Mouse (Mus musculus): ENCODE measurements around the gene Cpa5. TPM values are rescaled to one million over a fixed set of nuclear protein-coding genes. Genes with fewer than 3 reads are reported as not detected.

Cpa5 gene
- polyA plus RNA-seq, 1 experiment, result not detected

DNA sequence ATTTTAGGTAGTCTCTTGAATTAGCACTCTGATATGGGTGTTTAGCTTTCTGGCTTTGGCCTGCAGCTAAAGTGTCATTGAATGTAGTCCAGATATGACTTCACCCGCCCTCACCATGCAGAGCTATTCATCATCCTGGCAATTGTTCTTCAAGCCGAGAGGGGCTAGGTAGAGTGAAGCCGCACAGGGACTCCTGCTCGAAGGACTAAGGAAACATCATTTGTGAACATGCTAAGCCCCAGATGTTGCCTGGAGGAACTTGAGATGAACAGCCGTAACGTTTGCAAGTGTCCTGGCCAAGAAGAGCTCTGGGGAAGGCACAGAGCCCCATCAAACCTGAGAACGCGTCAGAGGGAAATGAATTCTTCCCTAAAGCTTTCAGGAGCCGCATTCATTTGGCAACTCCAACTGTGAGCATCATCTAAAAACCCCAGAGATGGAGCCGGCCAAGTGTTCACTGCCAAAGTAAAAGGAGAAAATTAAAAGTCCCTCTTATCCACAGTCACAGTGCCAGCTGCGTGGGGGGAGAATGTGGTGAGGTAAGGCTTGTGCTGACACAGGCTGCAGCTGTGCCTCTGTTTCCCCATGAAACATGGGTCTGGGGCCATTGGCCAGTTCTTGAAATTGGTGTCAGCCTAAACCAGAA lies 39.0 kb downstream of the Cpa5 start:
- Histone ChIP-seq H3K4me1 (ENCODE audit: control insufficient read depth, insufficient read depth, insufficient read length, low read length) (peaks cover 11% of the 10 kb centered on the region; the same call in 1 of the 2 replicates), H3K4me3 (ENCODE audit: insufficient read depth, low read depth, low read length) (no peak overlapping the region), H3K27ac (replicated peaks; ENCODE audit: low read depth, low read length) (no peak overlapping the region)

DNA sequence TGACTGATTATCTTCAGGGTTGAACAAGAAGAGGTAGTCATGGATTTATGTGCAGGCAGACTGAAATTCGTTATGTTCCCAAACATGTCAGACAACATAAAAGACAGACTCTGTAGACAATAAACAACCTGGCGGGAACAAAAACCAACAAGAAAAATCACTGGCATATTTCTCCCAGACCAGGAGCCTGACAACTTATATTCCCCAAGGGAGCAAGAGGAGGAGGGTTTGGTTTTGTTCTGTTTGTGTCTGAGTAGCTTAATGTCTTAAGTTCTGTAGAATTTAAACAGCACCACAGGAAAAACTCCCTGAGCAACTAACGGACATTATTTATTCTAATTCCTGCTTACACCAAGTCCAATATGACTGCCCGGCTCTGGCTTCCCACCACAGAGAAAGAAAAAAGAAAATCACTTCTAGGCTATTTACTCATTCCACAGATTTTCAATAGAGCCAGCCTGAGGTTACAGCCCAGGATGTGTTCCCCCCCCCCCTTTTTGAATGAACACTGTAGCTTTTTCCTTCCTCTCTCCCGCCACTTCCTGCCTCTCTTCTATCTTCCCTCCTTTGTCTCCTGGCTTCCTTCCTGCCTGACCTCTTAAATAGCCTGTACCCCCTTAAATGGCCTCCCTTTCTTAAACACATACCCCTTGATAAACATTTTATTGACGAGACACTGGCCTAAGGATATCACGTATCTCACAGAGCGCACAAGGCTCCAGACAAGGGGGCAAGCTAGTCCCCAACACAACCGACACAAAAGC lies 41.8 kb downstream of the Cpa5 start:
- H3K27ac ChIP-seq (replicated peaks; ENCODE audit: low read depth, low read length), result peak overlapping the region; percentile 58
- H3K4me1 ChIP-seq (ENCODE audit: control insufficient read depth, insufficient read depth, insufficient read length, low read length), result peaks cover 9% of the 10 kb centered on the region; the same call in 1 of the 2 replicates
- no peak overlapping the region for H3K4me3 ChIP-seq (ENCODE audit: insufficient read depth, low read depth, low read length)

DNA sequence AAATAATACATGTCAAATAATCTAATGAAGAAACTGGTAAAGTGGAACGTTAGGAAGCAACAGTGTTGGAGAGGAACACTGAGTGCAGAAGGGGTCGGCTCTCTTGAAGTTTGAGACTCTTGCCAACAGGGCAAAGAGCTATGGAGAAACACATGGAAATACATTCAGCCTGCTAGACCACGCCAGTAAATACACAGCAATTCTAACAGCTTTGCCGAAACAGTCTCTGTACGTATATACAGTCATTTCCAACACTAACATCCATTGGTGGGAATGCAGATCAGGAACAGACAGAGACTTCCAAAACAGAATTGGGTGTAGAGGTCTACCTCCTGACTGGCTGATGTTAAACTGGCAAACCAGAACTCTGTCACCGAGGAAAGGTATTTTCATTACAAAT lies 42.7 kb downstream of the Cpa5 start:
- Histone ChIP-seq H3K4me3 (ENCODE audit: insufficient read depth, low read depth, low read length) (no peak overlapping the region), H3K27ac (replicated peaks; ENCODE audit: low read depth, low read length) (no peak overlapping the region), H3K4me1 (ENCODE audit: control insufficient read depth, insufficient read depth, insufficient read length, low read length) (peaks cover 9% of the 10 kb centered on the region; the same call in 1 of the 2 replicates)

DNA sequence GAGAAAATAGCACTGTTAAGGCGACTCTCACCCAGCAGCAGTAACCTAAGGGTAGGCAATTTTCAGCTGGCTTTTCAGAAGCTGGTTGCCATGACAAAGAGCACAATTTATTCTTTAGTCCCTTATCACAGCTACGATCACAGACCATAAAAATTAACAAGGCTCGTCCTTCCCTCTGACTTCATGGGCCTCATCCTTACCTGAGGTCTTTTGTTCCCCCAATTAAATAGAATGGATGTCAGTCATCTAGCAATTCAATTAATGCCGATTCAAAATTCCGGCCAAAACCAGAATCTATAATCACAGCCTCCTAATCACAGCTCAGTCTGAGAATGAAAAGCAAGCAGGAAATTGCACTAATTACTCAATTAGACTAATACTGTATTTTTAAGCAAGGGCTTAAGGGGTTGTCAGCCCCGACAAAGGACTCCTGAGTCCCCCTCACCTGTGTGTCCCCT lies 43.6 kb downstream of the Cpa5 start:
- Histone ChIP-seq H3K27ac (replicated peaks; ENCODE audit: low read depth, low read length) (no peak overlapping the region), H3K4me3 (ENCODE audit: insufficient read depth, low read depth, low read length) (no peak overlapping the region), H3K4me1 (ENCODE audit: control insufficient read depth, insufficient read depth, insufficient read length, low read length) (peaks cover 8% of the 10 kb centered on the region; the same call in 1 of the 2 replicates)

DNA sequence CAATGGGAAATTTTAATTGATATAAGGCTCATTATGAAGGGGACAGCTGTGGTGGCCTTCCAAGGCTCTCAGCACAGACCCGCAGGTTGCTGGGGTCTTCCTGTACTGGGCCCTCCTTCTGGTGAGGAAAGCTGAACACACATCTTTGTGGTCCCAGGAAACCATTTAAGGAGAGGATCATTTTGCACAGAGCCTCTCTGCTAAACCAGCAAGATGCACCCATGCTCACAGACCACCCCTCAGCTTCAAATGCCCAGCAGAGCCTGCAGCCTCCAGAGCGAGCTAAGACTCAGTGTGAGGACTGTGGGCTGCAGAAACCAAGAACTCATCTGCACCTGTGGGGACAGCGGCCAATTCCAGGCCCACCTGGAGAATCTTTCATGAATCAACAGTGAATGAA lies 44.1 kb downstream of the Cpa5 start:
- H3K27ac ChIP-seq (replicated peaks; ENCODE audit: low read depth, low read length), result no peak overlapping the region
- peaks cover 5% of the 10 kb centered on the region; the same call in 1 of the 2 replicates for H3K4me1 ChIP-seq (ENCODE audit: control insufficient read depth, insufficient read depth, insufficient read length, low read length)

DNA sequence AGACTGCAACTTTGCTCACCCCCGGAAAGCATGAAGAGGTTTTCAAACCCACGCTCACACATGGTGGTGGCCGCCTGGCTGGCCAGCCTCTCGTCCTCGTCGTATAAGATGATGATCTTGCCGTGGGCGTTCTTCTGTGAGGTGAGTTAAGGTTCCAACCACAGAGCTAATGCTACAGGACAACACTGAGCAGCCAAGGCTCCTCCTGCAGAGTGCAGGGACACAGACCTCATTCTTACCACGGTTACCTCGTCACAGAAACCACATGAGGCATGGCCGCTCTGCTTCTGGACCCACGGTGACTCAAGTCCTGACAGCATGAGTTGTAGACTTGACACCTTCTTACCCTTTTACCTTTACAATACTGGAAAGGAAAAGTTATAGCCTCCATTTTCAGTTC lies 46.5 kb downstream of the Cpa5 start:
- H3K4me1 ChIP-seq (ENCODE audit: control insufficient read depth, insufficient read depth, insufficient read length, low read length), result peaks cover 5% of the 10 kb centered on the region; the same call in 1 of the 2 replicates
- H3K27ac ChIP-seq (replicated peaks; ENCODE audit: low read depth, low read length), result no peak overlapping the region
- no peak overlapping the region for H3K4me3 ChIP-seq (ENCODE audit: insufficient read depth, low read depth, low read length)

More for the DNA sequence above, 44.1 kb downstream of the Cpa5 start:
- H3K4me3 ChIP-seq (ENCODE audit: insufficient read depth, low read depth, low read length), result no peak overlapping the region

GRCm38 (mm10) chr6:30658619-30659018 lies 47.8 kb downstream of the Cpa5 start:
- no peak overlapping the region for H3K27ac ChIP-seq (replicated peaks; ENCODE audit: low read depth, low read length)
- no peaks in the 10 kb centered on the region for H3K4me1 ChIP-seq (ENCODE audit: control insufficient read depth, insufficient read depth, insufficient read length, low read length)

GRCm38 (mm10) chr6:30664776-30665175 lies 54.0 kb downstream of the Cpa5 start:
- Histone ChIP-seq H3K4me3 (ENCODE audit: insufficient read depth, low read depth, low read length) (no peak overlapping the region), H3K4me1 (ENCODE audit: control insufficient read depth, insufficient read depth, insufficient read length, low read length) (no peaks in the 10 kb centered on the region), H3K27ac (replicated peaks; ENCODE audit: low read depth, low read length) (no peak overlapping the region)

More at GRCm38 (mm10) chr6:30658619-30659018, 47.8 kb downstream of the Cpa5 start:
- no peak overlapping the region for H3K4me3 ChIP-seq (ENCODE audit: insufficient read depth, low read depth, low read length)

GRCm38 (mm10) chr6:30665296-30665695 lies 54.5 kb downstream of the Cpa5 start:
- Histone ChIP-seq H3K27ac (replicated peaks; ENCODE audit: low read depth, low read length) (no peak overlapping the region), H3K4me1 (ENCODE audit: control insufficient read depth, insufficient read depth, insufficient read length, low read length) (no peaks in the 10 kb centered on the region), H3K4me3 (ENCODE audit: insufficient read depth, low read depth, low read length) (no peak overlapping the region)

DNA sequence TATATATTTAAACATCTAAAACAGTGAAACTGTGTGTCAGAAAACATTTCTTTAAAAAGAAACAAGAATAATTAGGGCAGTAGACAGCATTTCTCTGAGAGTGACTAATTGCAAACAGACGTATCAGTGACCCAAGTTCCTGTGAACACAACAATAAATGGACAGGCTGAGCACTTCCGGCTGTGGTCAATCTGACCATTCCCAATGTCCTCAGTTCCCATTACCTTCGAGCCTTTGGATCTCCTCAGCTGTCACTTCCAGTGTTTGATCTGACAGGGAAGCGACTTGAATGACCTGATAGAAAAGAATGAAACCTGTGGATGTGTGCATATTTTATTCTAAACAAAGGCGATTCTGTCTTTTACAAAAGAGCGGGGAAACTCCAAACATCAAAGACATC lies 55.2 kb downstream of the Cpa5 start:
- H3K27ac ChIP-seq (replicated peaks; ENCODE audit: low read depth, low read length), result no peak overlapping the region
- no peaks in the 10 kb centered on the region for H3K4me1 ChIP-seq (ENCODE audit: control insufficient read depth, insufficient read depth, insufficient read length, low read length)
- H3K4me3 ChIP-seq (ENCODE audit: insufficient read depth, low read depth, low read length), result no peak overlapping the region

- H3K27ac ChIP-seq (replicated peaks; ENCODE audit: low read depth, low read length), result no peak overlapping the region
- no peak overlapping the region for H3K4me3 ChIP-seq (ENCODE audit: insufficient read depth, low read depth, low read length)
- H3K4me1 ChIP-seq (ENCODE audit: control insufficient read depth, insufficient read depth, insufficient read length, low read length), result no peaks in the 10 kb centered on the region
These were observed 56.8 kb downstream of the Cpa5 start for GRCm38 (mm10) chr6:30667585-30667984.

- H3K4me1 ChIP-seq (ENCODE audit: control insufficient read depth, insufficient read depth, insufficient read length, low read length), result peaks cover 4% of the 10 kb centered on the region
- H3K4me3 ChIP-seq (ENCODE audit: insufficient read depth, low read depth, low read length), result no peak overlapping the region
- H3K27ac ChIP-seq (replicated peaks; ENCODE audit: low read depth, low read length), result no peak overlapping the region
These were observed 60.9 kb downstream of the Cpa5 start for GRCm38 (mm10) chr6:30671696-30672095.

DNA sequence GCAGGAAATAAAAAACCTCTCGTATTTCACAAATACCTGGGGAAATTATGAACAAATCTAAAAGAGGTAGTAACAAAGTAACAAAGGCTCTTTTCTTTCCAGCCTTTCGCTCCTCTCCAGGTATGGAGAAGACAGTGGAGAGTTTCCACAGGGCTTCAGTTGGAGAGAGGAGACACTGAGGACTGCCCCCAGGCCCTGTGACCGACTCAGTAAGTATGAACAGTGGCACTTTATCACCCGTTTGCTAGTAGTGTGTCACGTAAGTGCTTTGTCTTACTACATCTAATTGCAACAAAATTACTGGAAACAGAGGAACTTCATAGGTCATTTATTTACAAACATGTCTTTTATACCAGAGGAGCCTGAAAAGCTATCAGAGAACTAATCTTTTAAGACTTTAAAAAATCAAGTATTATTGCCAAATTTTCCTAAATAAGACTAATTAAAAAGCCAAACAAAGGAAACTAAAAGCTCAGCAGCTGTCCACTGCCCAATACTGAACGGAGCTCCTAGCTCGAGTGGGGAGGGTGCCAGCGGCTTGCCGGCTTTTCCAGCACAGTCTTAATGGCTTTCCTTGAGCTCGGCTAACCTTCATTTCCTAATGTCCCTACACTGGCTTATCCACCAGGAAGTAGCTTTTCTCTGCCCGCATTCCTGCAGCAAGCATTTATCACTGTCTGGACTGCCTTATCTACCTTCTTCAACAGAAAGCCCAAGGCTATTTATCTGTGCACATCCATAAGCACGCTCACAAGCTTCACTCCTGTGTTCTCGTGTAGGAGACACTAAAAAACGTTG lies 63.2 kb downstream of the Cpa5 start:
- peaks cover 4% of the 10 kb centered on the region for H3K4me1 ChIP-seq (ENCODE audit: control insufficient read depth, insufficient read depth, insufficient read length, low read length)
- H3K4me3 ChIP-seq (ENCODE audit: insufficient read depth, low read depth, low read length), result peak overlapping the region; percentile 52
- no peak overlapping the region; the same call in 1 of the 2 replicates for H3K27ac ChIP-seq (replicated peaks; ENCODE audit: low read depth, low read length)

GRCm38 (mm10) chr6:30674714-30675280 lies 64.0 kb downstream of the Cpa5 start:
- Histone ChIP-seq H3K27ac (replicated peaks; ENCODE audit: low read depth, low read length) (no peak overlapping the region), H3K4me3 (ENCODE audit: insufficient read depth, low read depth, low read length) (peak overlapping the region; percentile 41)

GRCm38 (mm10) chr6:30675281-30675771 lies 64.5 kb downstream of the Cpa5 start:
- H3K4me1 ChIP-seq (ENCODE audit: control insufficient read depth, insufficient read depth, insufficient read length, low read length), result peaks cover 4% of the 10 kb centered on the region
- H3K27ac ChIP-seq (replicated peaks; ENCODE audit: low read depth, low read length), result no peak overlapping the region
- H3K4me3 ChIP-seq (ENCODE audit: insufficient read depth, low read depth, low read length), result peak overlapping the region; percentile 41

More at GRCm38 (mm10) chr6:30674714-30675280, 64.0 kb downstream of the Cpa5 start:
- peaks cover 4% of the 10 kb centered on the region for H3K4me1 ChIP-seq (ENCODE audit: control insufficient read depth, insufficient read depth, insufficient read length, low read length)
